Mouse (Mus musculus) thymus, adult 18-20 months (tissue): ENCODE measurements around the gene Drosha.

Experiments
- DNase-seq, 2 experiments: peaks; one replicate each; pipeline ENCODE4 v3.0.0; 2022; ENCODE audit warnings: mixed read lengths in 2 of 2

The Drosha gene

GRCm38 (mm10) chr15:12941651-12942180 is 117.1 kb downstream of the Drosha start:
- no peak for DNase-seq

- no peak for DNase-seq
Measured at GRCm38 (mm10) chr15:12942424-12942823, 117.8 kb downstream of the Drosha start.

- DNase-seq = no peak
Measured at GRCm38 (mm10) chr15:12958051-12958450, 133.4 kb downstream of the Drosha start.

- DNase-seq = no peak
Measured at GRCm38 (mm10) chr15:12962179-12962578, 137.6 kb downstream of the Drosha start.

- no peak for DNase-seq
Measured at GRCm38 (mm10) chr15:12965209-12965608, 140.6 kb downstream of the Drosha start.

- DNase-seq = no peak
Measured at GRCm38 (mm10) chr15:12968815-12969214, 144.2 kb downstream of the Drosha start.

GRCm38 (mm10) chr15:12972441-12972840 is 147.8 kb downstream of the Drosha start:
- no peak for DNase-seq
